Mouse (Mus musculus) hindbrain, embryonic 12.5 days (tissue): ENCODE measurements around the gene Ftsj3. TPM values are rescaled to one million over a fixed set of nuclear protein-coding genes. Genes with fewer than 3 reads are reported as not detected.
A peak's percentile ranks its signal among the peaks of the same experiment; 100 is the strongest.
"Not testable (repeated sequence)": the region's sequence is repeated elsewhere in the genome, so short reads cannot be mapped to it uniquely, and the experiment has no call there.

Experiments
- ATAC-seq: fragments of 200-750 bp; cut with Nextera tagmentation; 2 replicates; pipeline ENCODE4 v1.8.0; 2017; ENCODE audit warnings: moderate TSS enrichment; ENCODE audit not compliant: low FRiP score
- H3K27ac ChIP-seq: fragments of 300-500 bp; sonication (generic); 2 replicates; pipeline ENCODE4 v1.5.1; 2016; ENCODE audit warnings: mild to moderate bottlenecking
- H3K27me3 ChIP-seq: fragments of 300-500 bp; sonication (generic); 2 replicates; pipeline ENCODE4 v1.6.1; 2016; ENCODE audit warnings: mild to moderate bottlenecking
- H3K36me3 ChIP-seq: fragments of 300-500 bp; sonication (generic); 2 replicates; pipeline ENCODE4 v1.6.1; 2016; ENCODE audit warnings: mild to moderate bottlenecking
- H3K4me1 ChIP-seq: fragments of 300-500 bp; sonication (generic); 2 replicates; pipeline ENCODE4 v1.6.1; 2016
- H3K4me2 ChIP-seq: fragments of 300-500 bp; sonication (generic); replicated peaks from 2 replicates; pipeline ENCODE4 v1.6.1; 2016; ENCODE audit warnings: mild to moderate bottlenecking
- H3K4me3 ChIP-seq: fragments of 300-500 bp; sonication (generic); 2 replicates; pipeline ENCODE4 v1.5.1; 2016; ENCODE audit warnings: mild to moderate bottlenecking
- H3K9ac ChIP-seq: fragments of 300-500 bp; sonication (generic); 2 replicates; pipeline ENCODE4 v1.6.1; 2016; ENCODE audit warnings: mild to moderate bottlenecking, moderate library complexity
- H3K9me3 ChIP-seq: fragments of 300-500 bp; sonication (generic); replicated peaks from 2 replicates; pipeline ENCODE4 v1.6.1; 2016; ENCODE audit warnings: mild to moderate bottlenecking
- WGBS: fragments of 180-500 bp; shearing (Covaris S2); methylation state at CpG from one replicate; pipeline ENCODE4 v1.1.7; 2016; 5-methylcytosine and 5-hydroxymethylcytosine counted together
- polyA plus RNA-seq: library from polyadenylated mRNA; unstranded; fragments of >200 nt; fragmentation: Nextera tagmentation; extraction: Ambion mirVana; gene quantifications from 2 replicates; pipeline ENCODE4 v1.2.1, GENCODE M21; 2016

The Ftsj3 gene
- polyA plus RNA-seq, 1 experiment from 2014 or later = 52.5 TPM

- H3K4me2 ChIP-seq = no peak overlapping the region
- H3K9me3 ChIP-seq = no peaks in the 10 kb centered on the region
- WGBS = 66% methylated on average over 14 of the region's 15 CpGs
- H3K4me3 ChIP-seq = no peak overlapping the region
- H3K27ac ChIP-seq = peak overlapping the region; percentile 86
- peaks cover 41% of the 10 kb centered on the region for H3K4me1 ChIP-seq
- ATAC-seq = no peak
- peaks cover 51% of the 10 kb centered on the region for H3K36me3 ChIP-seq
- no peaks in the 10 kb centered on the region for H3K27me3 ChIP-seq
- H3K9ac ChIP-seq = 0 out of 2 replicates have a peak overlapping the region, but pooled peaks have one; percentile 35
These were observed 11.5 kb upstream of the Ftsj3 start for GRCm38 (mm10) chr11:106267311-106267852.

DNA sequence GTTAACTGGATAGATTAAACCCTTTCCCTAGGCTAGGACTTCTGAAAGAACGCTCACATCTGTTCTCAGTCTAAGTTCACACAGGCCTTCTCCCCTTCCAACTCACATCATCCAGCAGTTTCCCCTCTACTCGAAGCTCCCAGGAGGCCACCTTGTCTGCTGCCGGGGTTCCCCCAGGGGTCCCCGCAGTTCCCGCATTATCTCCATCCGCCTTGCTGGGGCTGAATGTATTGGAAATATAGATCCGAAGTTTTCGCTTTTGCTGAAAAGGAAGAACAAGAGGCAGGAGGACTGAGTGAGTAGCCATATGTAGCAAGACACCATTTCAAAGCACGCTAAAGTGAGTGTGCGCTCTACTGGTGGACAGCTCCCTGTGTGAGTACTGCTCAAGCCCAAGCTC lies 10.6 kb upstream of the Ftsj3 start:
- H3K27ac ChIP-seq = no peak overlapping the region
- no peak overlapping the region for H3K9ac ChIP-seq
- no peak overlapping the region for H3K4me2 ChIP-seq
- peaks cover 38% of the 10 kb centered on the region for H3K4me1 ChIP-seq
- 91% methylated on average over 10 of the region's 10 CpGs for WGBS
- no peak overlapping the region for H3K4me3 ChIP-seq
- H3K27me3 ChIP-seq = no peaks in the 10 kb centered on the region
- H3K36me3 ChIP-seq = peaks cover 61% of the 10 kb centered on the region
- H3K9me3 ChIP-seq = no peaks in the 10 kb centered on the region
- no peak for ATAC-seq

- 94% methylated on average over 4 of the region's 4 CpGs for WGBS
- H3K36me3 ChIP-seq = peaks cover 70% of the 10 kb centered on the region
These were observed 9.7 kb upstream of the Ftsj3 start for GRCm38 (mm10) chr11:106265570-106265969.

DNA sequence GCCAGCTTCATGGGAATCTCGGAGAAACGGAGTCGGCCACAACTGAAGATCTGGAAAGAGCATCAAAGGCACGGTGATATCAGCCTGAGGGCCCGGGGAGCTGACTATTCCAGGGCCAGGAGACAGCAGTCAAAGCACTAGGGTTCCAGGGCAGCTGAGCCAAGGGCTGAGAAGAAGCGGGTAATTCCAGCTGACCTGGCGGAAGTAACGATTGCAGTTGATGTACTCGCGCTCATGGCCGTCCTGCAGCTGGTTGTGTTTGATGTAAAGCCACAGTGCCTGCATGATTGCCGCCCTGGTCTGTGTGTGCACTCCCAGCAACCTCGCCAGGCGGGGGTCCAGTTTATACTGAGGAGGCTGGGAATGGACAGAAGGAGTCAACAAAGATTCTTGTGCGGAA lies 9.1 kb upstream of the Ftsj3 start:
- H3K9me3 ChIP-seq = no peaks in the 10 kb centered on the region
- H3K27ac ChIP-seq = no peak overlapping the region
- H3K36me3 ChIP-seq = peaks cover 71% of the 10 kb centered on the region
- peaks cover 28% of the 10 kb centered on the region for H3K4me1 ChIP-seq
- no peak overlapping the region for H3K4me2 ChIP-seq
- no peak overlapping the region for H3K4me3 ChIP-seq
- ATAC-seq = no peak
- H3K9ac ChIP-seq = no peak overlapping the region
- no peaks in the 10 kb centered on the region for H3K27me3 ChIP-seq
- 95% methylated on average over 15 of the region's 15 CpGs for WGBS

More at GRCm38 (mm10) chr11:106265570-106265969, 9.7 kb upstream of the Ftsj3 start:
- Histone ChIP-seq H3K9ac (no peak overlapping the region), H3K4me2 (no peak overlapping the region), H3K4me3 (no peak overlapping the region), H3K9me3 (no peaks in the 10 kb centered on the region), H3K27me3 (no peaks in the 10 kb centered on the region), H3K27ac (no peak overlapping the region), H3K4me1 (peaks cover 33% of the 10 kb centered on the region)
- ATAC-seq = no peak

- H3K36me3 ChIP-seq = peaks cover 80% of the 10 kb centered on the region
- no peak for ATAC-seq
- 96% methylated on average over 9 of the region's 9 CpGs for WGBS
These were observed 8.1 kb upstream of the Ftsj3 start for GRCm38 (mm10) chr11:106263963-106264362.

DNA sequence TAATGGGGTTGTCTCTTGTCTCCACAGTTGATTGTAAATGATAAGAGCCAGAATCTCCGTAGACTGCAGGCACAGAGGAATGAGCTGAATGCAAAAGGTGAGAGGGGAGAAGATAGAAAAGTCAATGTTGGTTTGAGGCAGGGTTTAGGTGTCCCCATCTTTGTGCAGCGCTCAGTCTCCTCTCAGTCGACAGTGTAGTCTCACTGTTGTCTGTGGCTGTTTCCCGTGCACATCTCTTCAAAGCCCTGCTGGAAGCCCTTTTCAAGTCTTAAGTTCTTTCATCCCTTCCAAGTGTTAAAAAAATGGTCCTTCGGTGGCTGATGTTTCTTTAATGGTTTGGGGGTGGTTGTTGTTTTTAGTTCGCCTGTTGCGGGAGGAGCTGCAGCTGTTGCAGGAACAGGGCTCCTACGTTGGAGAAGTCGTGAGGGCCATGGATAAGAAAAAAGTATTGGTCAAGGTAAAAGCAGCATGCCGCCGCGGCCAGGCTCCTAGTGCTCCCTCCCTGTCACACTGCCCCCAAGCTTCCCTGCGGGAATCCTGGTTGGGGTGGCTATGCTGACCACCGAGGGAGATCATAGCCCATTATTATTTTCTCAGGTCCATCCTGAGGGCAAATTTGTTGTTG lies 5.1 kb upstream of the Ftsj3 start:
- peaks cover 77% of the 10 kb centered on the region for H3K36me3 ChIP-seq
- no peak overlapping the region for H3K4me3 ChIP-seq
- no peaks in the 10 kb centered on the region for H3K27me3 ChIP-seq
- no peak for ATAC-seq
- H3K27ac ChIP-seq = no peak overlapping the region
- 82% methylated on average over 14 of the region's 14 CpGs for WGBS
- H3K4me1 ChIP-seq = peaks cover 13% of the 10 kb centered on the region
- no peaks in the 10 kb centered on the region for H3K9me3 ChIP-seq
- no peak overlapping the region for H3K4me2 ChIP-seq
- H3K9ac ChIP-seq = no peak overlapping the region

More at GRCm38 (mm10) chr11:106263963-106264362, 8.1 kb upstream of the Ftsj3 start:
- H3K4me2 ChIP-seq = no peak overlapping the region
- peaks cover 21% of the 10 kb centered on the region for H3K4me1 ChIP-seq
- no peak overlapping the region for H3K27ac ChIP-seq
- H3K9ac ChIP-seq = no peak overlapping the region
- no peak overlapping the region for H3K4me3 ChIP-seq
- H3K9me3 ChIP-seq = no peaks in the 10 kb centered on the region
- no peaks in the 10 kb centered on the region for H3K27me3 ChIP-seq

DNA sequence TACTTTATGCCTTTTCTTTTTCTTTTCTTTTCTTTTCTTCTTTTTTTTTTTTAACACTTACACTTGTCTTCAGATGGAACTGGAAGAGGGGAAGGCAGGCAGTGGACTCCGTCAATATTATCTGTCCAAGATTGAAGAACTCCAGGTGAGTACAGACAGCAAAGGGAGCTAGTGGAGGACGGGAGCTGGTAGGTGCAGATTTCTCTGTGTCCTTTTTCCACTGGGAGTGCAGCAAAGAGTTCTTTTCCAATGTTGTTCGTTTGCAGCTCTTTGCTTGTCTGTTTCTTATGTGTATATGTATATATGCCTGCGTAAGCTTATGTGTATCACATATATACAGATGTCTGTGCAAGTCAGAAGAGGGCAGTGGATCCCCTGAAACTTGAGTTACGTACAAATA lies 896 bp upstream of the Ftsj3 start:
- no peaks in the 10 kb centered on the region for H3K27me3 ChIP-seq
- H3K9ac ChIP-seq = peak overlapping the region; percentile 87
- no peak for ATAC-seq
- H3K4me3 ChIP-seq = peak overlapping the region; percentile 69
- H3K4me1 ChIP-seq = peaks cover 21% of the 10 kb centered on the region
- no peak overlapping the region for H3K27ac ChIP-seq
- WGBS = 71% methylated on average over 5 of the region's 5 CpGs
- H3K36me3 ChIP-seq = peaks cover 61% of the 10 kb centered on the region
- H3K4me2 ChIP-seq = peak overlapping the region; percentile 84
- H3K9me3 ChIP-seq = no peaks in the 10 kb centered on the region

DNA sequence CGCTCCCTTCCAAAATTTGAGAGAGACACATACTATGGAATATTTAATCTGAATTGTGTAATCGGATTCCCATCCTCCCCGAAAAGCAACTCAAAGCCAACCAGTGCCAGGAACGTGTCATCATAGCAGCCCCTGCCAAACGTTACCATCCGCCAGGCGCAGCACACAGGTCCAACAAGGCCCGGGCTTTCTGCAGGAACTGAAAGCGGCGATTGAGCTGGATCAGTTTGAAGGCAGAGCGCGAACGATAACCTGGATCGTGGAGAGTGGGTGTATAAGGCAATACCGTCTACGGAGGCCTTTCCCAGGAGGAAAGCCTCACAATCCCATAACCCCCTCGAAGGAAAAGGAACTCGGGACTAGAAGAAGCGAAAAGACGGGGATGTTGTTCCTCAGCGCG lies 705 bp downstream of the Ftsj3 start:
- H3K27me3 ChIP-seq = no peaks in the 10 kb centered on the region
- peak overlapping the region; percentile 69 for H3K4me3 ChIP-seq
- H3K4me1 ChIP-seq = peaks cover 21% of the 10 kb centered on the region
- 0 out of 2 replicates have a peak, but pooled peaks have one; percentile 10 for ATAC-seq
- no peak overlapping the region for H3K27ac ChIP-seq
- peak overlapping the region; percentile 87 for H3K9ac ChIP-seq
- peaks cover 63% of the 10 kb centered on the region for H3K36me3 ChIP-seq
- 6% methylated on average over 22 of the region's 22 CpGs for WGBS
- peak overlapping the region; percentile 84 for H3K4me2 ChIP-seq
- H3K9me3 ChIP-seq = no peaks in the 10 kb centered on the region

DNA sequence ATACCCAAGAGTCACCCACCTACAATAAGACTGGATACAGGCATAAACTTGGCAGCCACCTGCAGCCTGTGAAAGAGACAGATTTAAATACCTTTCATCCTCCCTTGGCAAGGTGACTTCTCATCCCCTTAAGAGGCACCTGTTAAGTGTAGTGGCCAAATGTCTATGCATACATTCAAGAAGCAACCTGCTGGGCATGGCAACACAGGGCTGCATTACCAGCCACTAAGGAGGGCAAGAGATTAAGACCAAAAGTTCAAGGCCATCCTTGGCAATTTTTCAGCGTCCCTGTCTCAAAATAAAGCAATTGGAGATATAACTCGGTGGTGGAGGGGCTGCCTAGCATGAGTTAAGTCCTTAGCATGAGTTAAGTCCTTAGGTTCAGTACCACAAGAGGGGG lies 1.1 kb downstream of the Ftsj3 start:
- Histone ChIP-seq H3K4me3 (peak overlapping the region; percentile 69), H3K27me3 (no peaks in the 10 kb centered on the region), H3K4me2 (peak overlapping the region; percentile 84), H3K27ac (no peak overlapping the region), H3K36me3 (peaks cover 67% of the 10 kb centered on the region), H3K9me3 (no peaks in the 10 kb centered on the region), H3K4me1 (peaks cover 21% of the 10 kb centered on the region), H3K9ac (peak overlapping the region; percentile 87)
- WGBS = 19% methylated on average over 2 of the region's 2 CpGs
- ATAC-seq = no peak

- no peak overlapping the region for H3K4me3 ChIP-seq
- no peak overlapping the region for H3K4me2 ChIP-seq
- H3K4me1 ChIP-seq = no peaks in the 10 kb centered on the region; the same call in 1 of the 2 replicates
- no peak overlapping the region for H3K27ac ChIP-seq
- peaks cover 98% of the 10 kb centered on the region for H3K36me3 ChIP-seq
- no peaks in the 10 kb centered on the region for H3K9me3 ChIP-seq
- H3K27me3 ChIP-seq = no peaks in the 10 kb centered on the region
- WGBS = 89% methylated on average over 7 of the region's 7 CpGs
- H3K9ac ChIP-seq = no peak overlapping the region
- no peak for ATAC-seq
These were observed 6.6 kb downstream of the Ftsj3 start for GRCm38 (mm10) chr11:106249326-106249725.

GRCm38 (mm10) chr11:106246834-106247233 lies 9.0 kb downstream of the Ftsj3 start:
- Histone ChIP-seq H3K4me1 (no peaks in the 10 kb centered on the region), H3K36me3 (peaks cover 98% of the 10 kb centered on the region), H3K27ac (no peak overlapping the region), H3K27me3 (no peaks in the 10 kb centered on the region), H3K9ac (no peak overlapping the region), H3K4me2 (no peak overlapping the region), H3K9me3 (no peaks in the 10 kb centered on the region), H3K4me3 (no peak overlapping the region)
- ATAC-seq = no peak
- WGBS = 98% methylated on average over 1 of the region's 1 CpGs

GRCm38 (mm10) chr11:106233978-106234377 lies 21.9 kb downstream of the Ftsj3 start:
- WGBS = 83% methylated on average over 8 of the region's 8 CpGs
- H3K4me1 ChIP-seq = not testable (repeated sequence)

GRCm38 (mm10) chr11:106220603-106221002 lies 35.3 kb downstream of the Ftsj3 start:
- no peak for ATAC-seq
- Histone ChIP-seq H3K36me3 (peaks cover 16% of the 10 kb centered on the region), H3K4me3 (no peak overlapping the region), H3K27me3 (no peaks in the 10 kb centered on the region), H3K9ac (no peak overlapping the region), H3K4me1 (peaks cover 21% of the 10 kb centered on the region), H3K27ac (no peak overlapping the region), H3K4me2 (no peak overlapping the region), H3K9me3 (no peaks in the 10 kb centered on the region)
- WGBS = 95% methylated on average over 3 of the region's 3 CpGs

More at GRCm38 (mm10) chr11:106233978-106234377, 21.9 kb downstream of the Ftsj3 start:
- H3K36me3 ChIP-seq = peaks cover 60% of the 10 kb centered on the region
- H3K4me2 ChIP-seq, H3K4me3 ChIP-seq, ATAC-seq, H3K9me3 ChIP-seq, H3K27ac ChIP-seq, H3K27me3 ChIP-seq, H3K9ac ChIP-seq: not testable (repeated sequence)
